In genomic region chr14:101838231-101838839, GRCm38 (mm10) we compare ENCODE assay signal across 8 mouse cellular contexts.
DNase-seq lines count a peak whose midpoint lies in the region; ATAC-seq and TF ChIP-seq lines count a peak whose summit lies in the region.
"Had no signal": no experiment of that assay in that cellular context is flagged by ENCODE, and none has a peak within 500 bp of the region (broad histone marks: within the 10 kb centered on the region; RNA-seq: fewer than 3 reads in every experiment).

No protein-coding gene starts in this region.

- peak overlapping the region; percentile 50; the same call in 1 of the 2 replicates for H3K27ac ChIP-seq in lung, embryonic 16.5 days (ENCODE audit: low read length)
- no peak overlapping the region for H3K27ac ChIP-seq in stomach, postnatal 0 days (replicated peaks)

- ATAC-seq in frontal cortex, adult (ENCODE audit: low TSS enrichment): peak; percentile 28; the same call in 1 of the 2 replicates
- peak; percentile 16; the same call in 1 of the 2 replicates for ATAC-seq in lung, embryonic 16.5 days (ENCODE audit: low read depth)
- no peak for ATAC-seq in stomach, postnatal 0 days (ENCODE audit: low FRiP score, low TSS enrichment)
- no peak for ATAC-seq in activated CD4-positive, CD25-positive, alpha-beta regulatory T cell, adult 4 months

- no peak overlapping the region for H3K9ac ChIP-seq in lung, embryonic 16.5 days (ENCODE audit: low read length)
- H3K9ac ChIP-seq in stomach, postnatal 0 days (ENCODE audit: low read length): no peak overlapping the region

- intact Hi-C loops in left cerebral cortex, postnatal 14 days (cut with DNase I): no loop called here

- H3K4me1 ChIP-seq in lung, embryonic 16.5 days (replicated peaks; ENCODE audit: control insufficient read depth, insufficient read depth, low read length): peaks cover 12% of the 10 kb centered on the region
- 0 out of 2 replicates have a peak, but pooled peaks cover 2% of the 10 kb centered on the region for H3K4me1 ChIP-seq in stomach, postnatal 0 days (replicated peaks; ENCODE audit: control insufficient read depth, insufficient read depth)

- H3K9me3 ChIP-seq in lung, embryonic 16.5 days (ENCODE audit: control insufficient read depth, low read length): no peaks in the 10 kb centered on the region
- no peaks in the 10 kb centered on the region for H3K9me3 ChIP-seq in stomach, postnatal 0 days (ENCODE audit: control insufficient read depth, low read length)

- TF ChIP-seq CTCF in stomach, postnatal 0 days (IDR thresholded peaks at IDR 0.05; ENCODE audit: low read depth): no peak

- no peaks in the 10 kb centered on the region for H3K36me3 ChIP-seq in lung, embryonic 16.5 days (ENCODE audit: control insufficient read depth, insufficient read depth, low read length)
- no peaks in the 10 kb centered on the region for H3K36me3 ChIP-seq in stomach, postnatal 0 days (ENCODE audit: control insufficient read depth, insufficient read depth, low read length)

- no peak for DNase-seq in frontal cortex, postnatal 14 days (ENCODE audit: low spot score in 2 of 2)
- DNase-seq in lung, postnatal 14 days: no peak
- DNase-seq in left cerebral cortex, postnatal 14 days (ENCODE audit: low spot score in 2 of 2): peak; percentile 68 to 69
- DNase-seq in stomach, postnatal 0 days (ENCODE audit: low spot score): no peak
- DNase-seq: thymus, adult 2 months had no signal

- no peaks in the 10 kb centered on the region for H3K27me3 ChIP-seq in lung, embryonic 16.5 days (ENCODE audit: control insufficient read depth, insufficient read depth, low read depth, low read length)
- H3K27me3 ChIP-seq in stomach, postnatal 0 days (ENCODE audit: control insufficient read depth, insufficient read depth, low read length): no peaks in the 10 kb centered on the region

- no peak overlapping the region for H3K4me3 ChIP-seq in lung, embryonic 16.5 days (ENCODE audit: low read length)
- no peak overlapping the region for H3K4me3 ChIP-seq in stomach, postnatal 0 days (ENCODE audit: low read depth, low read length)

- 25% methylated on average over 7 of the region's 7 CpGs for WGBS in lung, embryonic 16.5 days
- WGBS in stomach, postnatal 0 days: 24% methylated on average over 7 of the region's 7 CpGs

- peak overlapping the region; percentile 30 for H3K4me2 ChIP-seq in lung, embryonic 16.5 days (ENCODE audit: low read depth, low read length)
- 0 out of 2 replicates have a peak overlapping the region, but pooled peaks have one; percentile 5 for H3K4me2 ChIP-seq in stomach, postnatal 0 days (replicated peaks; ENCODE audit: low read depth)

- TF ChIP-seq EP300 in stomach, postnatal 0 days (optimal IDR thresholded peaks at IDR 0.05): no peak

Comparison
In these comparisons a context has a peak if more than half of its experiments do, and no peak if none do; other contexts are left out.
1. ATAC-seq: peak in frontal cortex, adult (single experiment) and lung, embryonic 16.5 days (single experiment); none in stomach, postnatal 0 days (single experiment) and activated CD4-positive, CD25-positive, alpha-beta regulatory T cell, adult 4 months (single experiment).
2. DNase-seq: peak in left cerebral cortex, postnatal 14 days (2 of 2); none in frontal cortex, postnatal 14 days (0 of 2), lung, postnatal 14 days (single experiment) and stomach, postnatal 0 days (single experiment).